Mouse (Mus musculus): ENCODE data around the gene 1700123O20Rik. TPM values are rescaled to one million over a fixed set of nuclear protein-coding genes. Genes with fewer than 3 reads are reported as not detected.
A peak's percentile ranks its signal among the peaks of the same experiment; 100 is the strongest.

Gene 1700123O20Rik
- total RNA-seq, 4 experiments from 2014 or later = 7.1 to 9.4 (median 8.0) TPM

DNA sequence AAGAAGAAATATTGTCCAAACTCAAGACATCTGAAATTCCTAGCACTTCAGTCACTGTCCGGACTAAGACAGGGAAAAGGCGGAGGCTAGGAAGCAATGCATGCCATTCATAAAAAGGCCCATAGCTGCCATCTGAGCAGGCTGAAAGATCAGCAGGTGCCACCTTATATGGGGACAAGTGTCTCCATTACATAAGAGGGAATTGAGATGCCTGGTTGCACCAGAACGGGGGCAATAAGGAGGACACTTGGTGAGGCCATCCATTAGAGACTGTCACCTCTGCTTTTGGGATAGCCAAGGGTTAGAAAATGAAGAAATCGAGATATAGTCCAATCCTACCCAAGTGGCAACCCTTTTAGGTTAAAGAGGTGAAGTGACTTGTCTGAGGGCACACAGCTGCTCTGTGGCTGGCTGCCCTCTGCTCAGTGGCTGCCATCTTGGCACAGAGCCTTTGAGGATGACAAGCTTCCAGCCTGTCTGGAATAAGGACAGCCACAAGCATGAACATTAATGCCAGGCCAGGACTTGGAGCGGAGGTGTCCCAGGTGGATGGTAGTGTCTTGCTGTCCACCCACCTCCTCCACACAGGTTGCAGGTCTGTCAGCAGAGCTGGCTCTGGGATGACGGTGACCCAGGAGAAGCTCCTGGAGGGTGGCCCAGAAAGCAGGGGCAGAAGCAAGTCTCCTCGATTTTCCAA is 34.8 kb downstream of the 1700123O20Rik start:
- peak; percentile 47 to 68 for DNase-seq (ENCODE audit: low spot score in 2 of 2)

DNA sequence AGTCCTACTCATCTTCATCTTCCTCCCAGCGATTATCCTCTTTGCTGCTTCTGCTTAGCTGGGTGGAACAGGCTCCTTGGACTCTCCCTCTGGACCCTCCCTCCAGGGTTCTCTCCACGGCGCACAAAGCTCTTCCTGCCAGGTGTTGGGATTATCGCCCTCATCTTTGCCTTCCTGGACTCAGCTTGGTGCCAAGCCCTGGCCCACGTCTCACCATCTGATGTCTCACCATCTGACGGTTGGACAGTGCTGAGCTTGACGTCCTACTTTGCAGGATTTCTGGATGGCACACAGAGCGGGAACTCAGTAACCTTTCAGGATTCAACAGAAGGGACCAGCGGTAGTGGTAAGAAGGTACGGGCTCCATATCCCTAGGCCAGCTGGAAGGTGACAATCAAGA is 35.7 kb downstream of the 1700123O20Rik start:
- no peak for DNase-seq (ENCODE audit: low spot score in 2 of 2)

- DNase-seq (ENCODE audit: low spot score in 2 of 2) = no peak
Observed at GRCm38 (mm10) chr14:54724049-54724448, 38.0 kb downstream of the 1700123O20Rik start.

GRCm38 (mm10) chr14:54727565-54727964 is 41.5 kb downstream of the 1700123O20Rik start:
- no peak for DNase-seq (ENCODE audit: low spot score in 2 of 2)

GRCm38 (mm10) chr14:54728823-54729653 is 43.0 kb downstream of the 1700123O20Rik start:
- no peak for DNase-seq (ENCODE audit: low spot score in 2 of 2)

DNA sequence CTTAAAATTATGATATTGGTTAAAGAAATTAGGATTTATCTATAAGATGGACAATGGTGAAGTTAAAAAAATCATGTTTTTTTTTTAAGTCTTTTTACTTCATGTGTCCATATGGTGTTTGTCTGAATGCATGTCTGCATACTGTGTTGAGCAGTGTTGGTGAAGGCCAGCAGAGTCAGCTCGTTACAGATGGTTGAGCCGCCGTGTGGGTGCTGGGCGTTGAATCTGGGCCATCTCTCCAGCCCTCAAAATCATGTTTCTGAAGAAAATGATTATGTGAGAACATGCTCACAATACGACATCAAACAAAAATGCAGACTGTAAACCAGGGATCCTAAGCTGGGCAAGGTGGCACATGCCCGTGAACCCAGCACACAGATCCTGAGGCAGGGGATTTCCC is 44.3 kb downstream of the 1700123O20Rik start:
- DNase-seq (ENCODE audit: low spot score in 2 of 2) = no peak

GRCm38 (mm10) chr14:54732206-54732605 is 46.2 kb downstream of the 1700123O20Rik start:
- DNase-seq (ENCODE audit: low spot score in 2 of 2) = no peak

DNA sequence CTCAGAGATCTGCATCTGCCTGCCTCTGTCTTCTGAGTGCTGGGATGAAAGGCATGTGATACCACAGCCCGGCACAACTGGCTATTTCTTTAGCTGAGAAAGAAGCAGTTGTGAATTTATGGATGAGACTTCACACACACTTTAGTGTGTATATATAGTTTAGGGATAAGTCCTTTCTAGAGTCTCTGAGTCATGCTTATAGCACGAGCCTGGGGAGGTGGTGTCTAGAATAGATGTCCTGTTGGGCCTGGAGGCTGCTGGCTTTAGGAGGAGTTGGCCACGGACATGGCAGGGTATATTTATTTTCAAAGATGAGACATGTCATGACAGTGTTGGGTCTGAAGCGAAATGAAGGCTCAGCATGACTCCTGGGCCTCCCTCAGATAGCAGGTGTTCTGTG is 48.0 kb downstream of the 1700123O20Rik start:
- no peak for DNase-seq (ENCODE audit: low spot score in 2 of 2)

DNA sequence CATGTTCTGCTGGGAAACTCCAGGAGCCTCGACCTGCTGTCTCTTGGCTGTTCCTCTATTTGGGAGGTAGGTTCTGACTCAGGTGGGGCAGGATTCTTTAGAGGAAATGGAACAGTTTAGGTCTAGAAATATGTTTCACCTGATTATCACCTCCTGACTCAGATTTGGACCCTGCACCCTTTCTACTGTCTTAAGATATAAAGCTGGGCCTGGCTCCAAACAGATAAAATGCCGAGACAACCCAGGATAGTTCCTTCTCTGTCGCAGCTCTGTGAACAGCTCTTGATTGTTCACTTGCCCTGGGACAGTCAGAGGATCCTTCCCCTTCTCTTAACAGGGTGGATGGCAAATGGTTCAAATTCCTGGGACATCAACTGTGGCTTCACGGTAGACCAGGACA is 49.2 kb downstream of the 1700123O20Rik start:
- DNase-seq (ENCODE audit: low spot score in 2 of 2) = no peak

GRCm38 (mm10) chr14:54736555-54737552 is 50.8 kb downstream of the 1700123O20Rik start:
- DNase-seq (ENCODE audit: low spot score in 2 of 2) = no peak

DNA sequence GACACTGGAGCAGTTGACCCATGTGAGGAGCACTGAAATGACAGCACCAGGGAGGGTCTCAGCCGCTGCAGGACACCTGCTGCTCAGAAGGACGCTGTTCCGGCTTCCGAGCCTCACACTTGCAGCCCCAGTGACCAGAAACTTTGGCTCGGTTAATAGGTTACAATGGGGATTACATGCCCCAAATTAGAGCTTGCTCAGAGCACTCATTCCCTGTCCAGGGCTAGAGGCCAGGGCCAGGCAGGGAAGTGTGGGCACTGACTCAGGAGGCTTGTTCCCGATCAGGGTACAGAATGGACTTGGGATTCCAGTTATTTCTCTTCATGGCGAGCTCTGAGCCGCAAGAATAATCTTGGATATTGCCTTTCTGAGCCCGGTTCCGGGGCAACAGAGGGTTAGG is 51.6 kb downstream of the 1700123O20Rik start:
- DNase-seq (ENCODE audit: low spot score in 2 of 2) = no peak

Small RNA genes lying within 50 kb of the gene (microRNA-seq; reads per million reads assigned to microRNA genes)
- gene Mir6948 = not detected

Other genes starting within 250 kb of the 1700123O20Rik start
- gene Lrp10, start 222.1 kb upstream of the 1700123O20Rik start, total RNA-seq (2022) = 10 to 100 TPM; 23.5 to 34.0 (median 29.5) TPM
- not detected for gene Rem2, start 210.1 kb upstream of the 1700123O20Rik start, total RNA-seq (2022)
- 10 to 100 TPM; 31.0 to 35.9 (median 32.5) TPM for gene Prmt5, start 168.7 kb upstream of the 1700123O20Rik start, total RNA-seq (2022)
- 1 to 10 TPM; 1.6 to 3.5 (median 3.1) TPM for gene Haus4, start 131.6 kb upstream of the 1700123O20Rik start, total RNA-seq (2022)
- 1 to 10 TPM in 2 of 4 experiments, under 1 TPM in 2; 0.87 to 1.8 (median 1.3) TPM for gene Ajuba, start 108.7 kb upstream of the 1700123O20Rik start, total RNA-seq (2022)
- gene 4931414P19Rik, start 80.2 kb upstream of the 1700123O20Rik start, total RNA-seq (2022) = 1 to 10 TPM; 2.0 to 2.8 (median 2.6) TPM
- 100 to 1,000 TPM; 183 to 192 (median 187) TPM for gene Psmb5, start 68.2 kb upstream of the 1700123O20Rik start, total RNA-seq (2022)
- not detected for gene Psmb11, start 64.8 kb upstream of the 1700123O20Rik start, total RNA-seq (2022)
- not detected for gene Gm17606, start 45.3 kb upstream of the 1700123O20Rik start, total RNA-seq (2022)
- under 1 TPM in 2 of 4 experiments, not detected in 2; 0.08 to 0.12 TPM for gene Cdh24, start 44.9 kb upstream of the 1700123O20Rik start, total RNA-seq (2022)
- 10 to 100 TPM; 46.2 to 72.1 (median 55.9) TPM for gene Acin1, start 715 bp downstream of the 1700123O20Rik start, total RNA-seq (2022)
- gene Gm29776, start 12.6 kb downstream of the 1700123O20Rik start, total RNA-seq (2022) = not detected
- not detected for gene Cebpe, start 26.0 kb downstream of the 1700123O20Rik start, total RNA-seq (2022)
- 10 to 100 TPM; 11.3 to 17.4 (median 12.2) TPM for gene Slc7a8, start 95.7 kb downstream of the 1700123O20Rik start, total RNA-seq (2022)
- 1 to 10 TPM; 2.2 to 3.2 (median 2.5) TPM for gene Rnf212b, start 127.9 kb downstream of the 1700123O20Rik start, total RNA-seq (2022)
- 1 to 10 TPM; 3.3 to 7.6 (median 5.2) TPM for gene Homez, start 184.7 kb downstream of the 1700123O20Rik start, total RNA-seq (2022)
- 1 to 10 TPM; 3.6 to 5.3 (median 4.0) TPM for gene Ppp1r3e, start 191.3 kb downstream of the 1700123O20Rik start, total RNA-seq (2022)
- 10 to 100 TPM; 23.8 to 31.4 (median 26.8) TPM for gene Bcl2l2, start 197.2 kb downstream of the 1700123O20Rik start, total RNA-seq (2022)
- 1 to 10 TPM in 3 of 4 experiments, under 1 TPM in 1; 0.83 to 7.4 (median 3.1) TPM for gene Gm20521, start 197.2 kb downstream of the 1700123O20Rik start, total RNA-seq (2022)
- gene Pabpn1, start 206.3 kb downstream of the 1700123O20Rik start, total RNA-seq (2022) = 10 to 100 TPM; 44.2 to 55.9 (median 50.0) TPM
- gene Slc22a17, start 226.9 kb downstream of the 1700123O20Rik start, total RNA-seq (2022) = 1 to 10 TPM in 3 of 4 experiments, under 1 TPM in 1; 0.68 to 1.4 (median 1.2) TPM
- gene Efs, start 239.9 kb downstream of the 1700123O20Rik start, total RNA-seq (2022) = 1 to 10 TPM in 1 of 4 experiments, under 1 TPM in 3; 0.48 to 1.1 (median 0.86) TPM
- not detected for gene Il25, start 246.5 kb downstream of the 1700123O20Rik start, total RNA-seq (2022)

All from gastrocnemius, adult 8-10 months (tissue).